Comparison of ENCODE assay signal across 8 mouse cellular contexts in genomic region chr9:37526443-37527395, GRCm38 (mm10). TPM values are rescaled to one million over a fixed set of nuclear protein-coding genes. Genes with fewer than 3 reads are reported as not detected.
A peak's percentile ranks its signal among the peaks of the same experiment; 100 is the strongest.
DNase-seq lines count a peak whose midpoint lies in the region; ATAC-seq and TF ChIP-seq lines count a peak whose summit lies in the region.

No protein-coding gene starts in this region.

- no peak overlapping the region for H3K4me2 ChIP-seq in forebrain, embryonic 13.5 days
- no peak overlapping the region for H3K4me2 ChIP-seq in forebrain, embryonic 12.5 days
- H3K4me2 ChIP-seq in liver, embryonic 11.5 days = peak overlapping the region; percentile 78
- peak overlapping the region; percentile 34 for H3K4me2 ChIP-seq in neural tube, embryonic 12.5 days (replicated peaks)

- H3K27me3 ChIP-seq in forebrain, embryonic 13.5 days = peaks cover 66% of the 10 kb centered on the region
- H3K27me3 ChIP-seq in forebrain, embryonic 12.5 days = peaks cover 65% of the 10 kb centered on the region
- H3K27me3 ChIP-seq in liver, embryonic 11.5 days (replicated peaks; ENCODE audit: control insufficient read depth, insufficient read depth, low read length) = peaks cover 56% of the 10 kb centered on the region
- H3K27me3 ChIP-seq in neural tube, embryonic 12.5 days (replicated peaks) = peaks cover 61% of the 10 kb centered on the region

- H3K4me3 ChIP-seq in forebrain, embryonic 13.5 days = 0 out of 2 replicates have a peak overlapping the region, but pooled peaks have one; percentile 4
- no peak overlapping the region for H3K4me3 ChIP-seq in forebrain, embryonic 12.5 days (replicated peaks)
- H3K4me3 ChIP-seq in liver, embryonic 11.5 days (ENCODE audit: low read depth, low read length) = peak overlapping the region; percentile 35
- H3K4me3 ChIP-seq in neural tube, embryonic 12.5 days = no peak overlapping the region

- intact Hi-C loops in heart, postnatal 14 days (cut with DNase I) = loop anchor here (2.0 kb wide), 1 partner anchor 86 kb away; the partner anchor contains the start of gene Spa17

- ATAC-seq in forebrain, embryonic 13.5 days = no peak
- no peak for ATAC-seq in forebrain, embryonic 12.5 days (ENCODE audit: low FRiP score)
- ATAC-seq in liver, embryonic 11.5 days (replicated peaks; ENCODE audit: low FRiP score) = no peak
- ATAC-seq in neural tube, embryonic 12.5 days (ENCODE audit: low FRiP score, low read depth) = 0 out of 2 replicates have a peak, but pooled peaks have one; percentile 15

- no peaks in the 10 kb centered on the region for H3K9me3 ChIP-seq in forebrain, embryonic 13.5 days (replicated peaks)
- no peaks in the 10 kb centered on the region for H3K9me3 ChIP-seq in forebrain, embryonic 12.5 days
- H3K9me3 ChIP-seq in liver, embryonic 11.5 days (ENCODE audit: control insufficient read depth, low read length) = no peaks in the 10 kb centered on the region
- no peaks in the 10 kb centered on the region for H3K9me3 ChIP-seq in neural tube, embryonic 12.5 days

- peaks cover 27% of the 10 kb centered on the region for H3K4me1 ChIP-seq in forebrain, embryonic 13.5 days
- H3K4me1 ChIP-seq in forebrain, embryonic 12.5 days = peaks cover 33% of the 10 kb centered on the region
- peaks cover 27% of the 10 kb centered on the region for H3K4me1 ChIP-seq in liver, embryonic 11.5 days (replicated peaks; ENCODE audit: control insufficient read depth, insufficient read depth, low read length)
- peaks cover 35% of the 10 kb centered on the region for H3K4me1 ChIP-seq in neural tube, embryonic 12.5 days

- TF ChIP-seq POLR2A in brain, embryonic 14.5 days (IDR thresholded peaks at IDR 0.05; ENCODE audit: borderline replicate concordance, extremely low read depth, insufficient read depth, insufficient read length, poor library complexity, severe bottlenecking) = no peak

- WGBS in forebrain, embryonic 13.5 days = 29% methylated on average over 21 of the region's 21 CpGs
- WGBS in forebrain, embryonic 12.5 days = 28% methylated on average over 21 of the region's 21 CpGs
- 24% methylated on average over 21 of the region's 21 CpGs for WGBS in liver, embryonic 11.5 days
- WGBS in neural tube, embryonic 12.5 days = 21% methylated on average over 21 of the region's 21 CpGs

- DNase-seq in brain, embryonic 14.5 days (ENCODE audit: low read depth) = no peak
- DNase-seq in heart, postnatal 14 days = peak; percentile 63
- no peak for DNase-seq in liver, embryonic 11.5 days (ENCODE audit: low spot score)
- no peak for DNase-seq in c-Kit-positive CD71-positive TER-119-positive erythroid progenitor cells, embryonic 14.5 days (ENCODE audit: low spot score)
- no peak for DNase-seq in cerebellum, adult 9-11 months

- peak; percentile 32; the same call in 1 of the 2 replicates for TF ChIP-seq CTCF in brain, embryonic 14.5 days (IDR thresholded peaks at IDR 0.05; ENCODE audit: borderline replicate concordance, extremely low read depth, insufficient read depth, insufficient read length)

- no peak overlapping the region for H3K9ac ChIP-seq in forebrain, embryonic 13.5 days
- no peak overlapping the region for H3K9ac ChIP-seq in forebrain, embryonic 12.5 days
- no peak overlapping the region for H3K9ac ChIP-seq in liver, embryonic 11.5 days (ENCODE audit: low read depth, low read length)
- no peak overlapping the region for H3K9ac ChIP-seq in neural tube, embryonic 12.5 days

- H3K27ac ChIP-seq in forebrain, embryonic 13.5 days = no peak overlapping the region
- H3K27ac ChIP-seq in forebrain, embryonic 12.5 days = no peak overlapping the region
- no peak overlapping the region for H3K27ac ChIP-seq in liver, embryonic 11.5 days (ENCODE audit: low read depth, low read length)
- H3K27ac ChIP-seq in neural tube, embryonic 12.5 days = no peak overlapping the region

- H3K36me3 ChIP-seq in forebrain, embryonic 13.5 days (ENCODE audit: poor library complexity, severe bottlenecking) = peaks cover 42% of the 10 kb centered on the region
- peaks cover 23% of the 10 kb centered on the region for H3K36me3 ChIP-seq in forebrain, embryonic 12.5 days (replicated peaks)
- peaks cover 5% of the 10 kb centered on the region; the same call in 1 of the 2 replicates for H3K36me3 ChIP-seq in liver, embryonic 11.5 days (ENCODE audit: control insufficient read depth, insufficient read depth, low read length)
- peaks cover 19% of the 10 kb centered on the region for H3K36me3 ChIP-seq in neural tube, embryonic 12.5 days

RNA-seq across cellular contexts. Expression of gene Esam, which starts 1.2 kb away (rescaled TPM):
- 29.7 and 31.5 TPM in 2 replicates for polyA plus RNA-seq in forebrain, embryonic 13.5 days (2015; fragmentation: Nextera tagmentation; extraction: Ambion mirVana)
- 23.2 and 24.3 TPM in 2 replicates for polyA plus RNA-seq in forebrain, embryonic 12.5 days (2016; fragmentation: Nextera tagmentation; extraction: Ambion mirVana)
- 32.6 and 34.7 TPM in 2 replicates for polyA plus RNA-seq in brain, embryonic 14.5 days (2012; rRNA removed)
- 100 to 1,000 TPM; 112 to 121 TPM for total RNA-seq in heart, postnatal 14 days (2021)
- 34.9 and 36.6 TPM in 2 replicates for polyA plus RNA-seq in liver, embryonic 11.5 days (2014; fragmentation: Nextera tagmentation; extraction: Ambion mirVana)
- polyA plus RNA-seq in neural tube, embryonic 12.5 days (2016; fragmentation: Nextera tagmentation; extraction: Ambion mirVana) = 37.7 and 38.2 TPM in 2 replicates

RNA-seq across cellular contexts. Expression of gene Vsig2, which starts 12.3 kb away (rescaled TPM):
- polyA plus RNA-seq in forebrain, embryonic 13.5 days (2015; fragmentation: Nextera tagmentation; extraction: Ambion mirVana) = 0.26 and 0.42 TPM in 2 replicates
- 0.32 and 0.82 TPM in 2 replicates for polyA plus RNA-seq in forebrain, embryonic 12.5 days (2016; fragmentation: Nextera tagmentation; extraction: Ambion mirVana)
- 2.9 and 4.3 TPM in 2 replicates for polyA plus RNA-seq in brain, embryonic 14.5 days (2012; rRNA removed)
- 10 to 100 TPM in 1 of 2 experiments, 1 to 10 TPM in 1; 7.9 to 11.3 TPM for total RNA-seq in heart, postnatal 14 days (2021)
- 0.66 and 1.5 TPM in 2 replicates for polyA plus RNA-seq in liver, embryonic 11.5 days (2014; fragmentation: Nextera tagmentation; extraction: Ambion mirVana)
- polyA plus RNA-seq in neural tube, embryonic 12.5 days (2016; fragmentation: Nextera tagmentation; extraction: Ambion mirVana) = 0.58 and 1.3 TPM in 2 replicates

RNA-seq across cellular contexts. Expression of gene Nrgn, which starts 26.0 kb away (rescaled TPM):
- 2.0 and 4.5 TPM in 2 replicates for polyA plus RNA-seq in forebrain, embryonic 13.5 days (2015; fragmentation: Nextera tagmentation; extraction: Ambion mirVana)
- polyA plus RNA-seq in forebrain, embryonic 12.5 days (2016; fragmentation: Nextera tagmentation; extraction: Ambion mirVana) = 3.8 and 4.2 TPM in 2 replicates
- polyA plus RNA-seq in brain, embryonic 14.5 days (2012; rRNA removed) = 9.2 and 12.3 TPM in 2 replicates
- 1 to 10 TPM; 2.4 to 3.9 TPM for total RNA-seq in heart, postnatal 14 days (2021)
- 20.8 and 23.6 TPM in 2 replicates for polyA plus RNA-seq in liver, embryonic 11.5 days (2014; fragmentation: Nextera tagmentation; extraction: Ambion mirVana)
- 7.0 and 10.3 TPM in 2 replicates for polyA plus RNA-seq in neural tube, embryonic 12.5 days (2016; fragmentation: Nextera tagmentation; extraction: Ambion mirVana)

RNA-seq across cellular contexts. Expression of gene Siae, which starts 28.8 kb away (rescaled TPM):
- 7.0 and 8.3 TPM in 2 replicates for polyA plus RNA-seq in forebrain, embryonic 13.5 days (2015; fragmentation: Nextera tagmentation; extraction: Ambion mirVana)
- 7.3 and 7.4 TPM in 2 replicates for polyA plus RNA-seq in forebrain, embryonic 12.5 days (2016; fragmentation: Nextera tagmentation; extraction: Ambion mirVana)
- polyA plus RNA-seq in brain, embryonic 14.5 days (2012; rRNA removed) = 5.7 and 7.8 TPM in 2 replicates
- total RNA-seq in heart, postnatal 14 days (2021) = 1 to 10 TPM; 7.8 to 9.1 TPM
- 8.0 and 8.6 TPM in 2 replicates for polyA plus RNA-seq in liver, embryonic 11.5 days (2014; fragmentation: Nextera tagmentation; extraction: Ambion mirVana)
- 8.8 and 10.5 TPM in 2 replicates for polyA plus RNA-seq in neural tube, embryonic 12.5 days (2016; fragmentation: Nextera tagmentation; extraction: Ambion mirVana)

RNA-seq across cellular contexts. Expression of gene Msantd2, which starts 37.6 kb away (rescaled TPM):
- 32.3 and 38.1 TPM in 2 replicates for polyA plus RNA-seq in forebrain, embryonic 13.5 days (2015; fragmentation: Nextera tagmentation; extraction: Ambion mirVana)
- polyA plus RNA-seq in forebrain, embryonic 12.5 days (2016; fragmentation: Nextera tagmentation; extraction: Ambion mirVana) = 46.9 and 47.3 TPM in 2 replicates
- polyA plus RNA-seq in brain, embryonic 14.5 days (2012; rRNA removed) = 65.0 and 72.6 TPM in 2 replicates
- total RNA-seq in heart, postnatal 14 days (2021) = 10 to 100 TPM; 10.5 to 11.3 TPM
- polyA plus RNA-seq in liver, embryonic 11.5 days (2014; fragmentation: Nextera tagmentation; extraction: Ambion mirVana) = 13.2 and 17.7 TPM in 2 replicates
- 49.2 and 49.4 TPM in 2 replicates for polyA plus RNA-seq in neural tube, embryonic 12.5 days (2016; fragmentation: Nextera tagmentation; extraction: Ambion mirVana)

Comparison
In these comparisons a context has a peak if more than half of its experiments do, and no peak if none do; other contexts are left out.
1. H3K4me3 ChIP-seq: peak in forebrain, embryonic 13.5 days (single experiment) and liver, embryonic 11.5 days (single experiment); none in forebrain, embryonic 12.5 days (single experiment) and neural tube, embryonic 12.5 days (single experiment).
2. H3K4me2 ChIP-seq: peak in liver, embryonic 11.5 days (single experiment) and neural tube, embryonic 12.5 days (single experiment); none in forebrain, embryonic 13.5 days (single experiment) and forebrain, embryonic 12.5 days (single experiment).
3. DNase-seq: peak in heart, postnatal 14 days (2 of 2); none in brain, embryonic 14.5 days (single experiment), liver, embryonic 11.5 days (single experiment), c-Kit-positive CD71-positive TER-119-positive erythroid progenitor cells, embryonic 14.5 days (single experiment) and cerebellum, adult 9-11 months (single experiment).